Mouse (Mus musculus): ENCODE measurements around the gene Ehmt2.

The Ehmt2 gene

DNA sequence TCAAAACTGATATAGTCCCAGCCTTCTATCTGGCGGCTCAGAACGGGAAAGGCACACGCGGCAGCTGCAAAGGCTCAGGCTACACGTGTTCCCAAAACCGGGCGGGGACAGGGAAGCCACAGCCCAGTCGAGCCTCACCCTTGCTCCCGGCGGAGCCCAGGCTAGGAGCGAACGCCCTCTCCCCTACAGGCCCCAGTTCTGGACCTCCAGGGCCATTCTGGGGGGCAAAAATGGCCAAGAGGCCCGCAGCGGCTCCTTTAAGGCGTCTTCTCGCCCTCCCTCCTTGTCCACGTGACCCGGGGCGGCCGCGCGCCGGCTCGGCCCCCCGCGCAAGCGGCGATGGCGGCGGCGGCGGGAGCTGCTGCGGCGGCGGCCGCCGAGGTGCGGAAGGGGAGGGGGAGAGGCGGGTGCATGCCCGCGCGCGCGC is at the start of gene Ehmt2, which contains the start of gene C2:
Ehmt2 (plus strand) TSS at position 310 of the 427 bp plus-strand sequence.
C2 (minus strand) TSS at position 106 of the 427 bp plus-strand sequence.
- peak; percentile 82 for DNase-seq (ENCODE audit: low read depth, low spot score)

GRCm38 (mm10) chr17:34849722-34850516 is 48.4 kb upstream of the Ehmt2 start, which contains the start of the genes Skiv2l and Nelfe:
Gene Skiv2l, minus strand, starts transcription at chr17:34850210.
Gene Nelfe, plus strand, starts transcription at chr17:34850391.
- DNase-seq (ENCODE audit: low read depth, low spot score) = peak; percentile 98

DNA sequence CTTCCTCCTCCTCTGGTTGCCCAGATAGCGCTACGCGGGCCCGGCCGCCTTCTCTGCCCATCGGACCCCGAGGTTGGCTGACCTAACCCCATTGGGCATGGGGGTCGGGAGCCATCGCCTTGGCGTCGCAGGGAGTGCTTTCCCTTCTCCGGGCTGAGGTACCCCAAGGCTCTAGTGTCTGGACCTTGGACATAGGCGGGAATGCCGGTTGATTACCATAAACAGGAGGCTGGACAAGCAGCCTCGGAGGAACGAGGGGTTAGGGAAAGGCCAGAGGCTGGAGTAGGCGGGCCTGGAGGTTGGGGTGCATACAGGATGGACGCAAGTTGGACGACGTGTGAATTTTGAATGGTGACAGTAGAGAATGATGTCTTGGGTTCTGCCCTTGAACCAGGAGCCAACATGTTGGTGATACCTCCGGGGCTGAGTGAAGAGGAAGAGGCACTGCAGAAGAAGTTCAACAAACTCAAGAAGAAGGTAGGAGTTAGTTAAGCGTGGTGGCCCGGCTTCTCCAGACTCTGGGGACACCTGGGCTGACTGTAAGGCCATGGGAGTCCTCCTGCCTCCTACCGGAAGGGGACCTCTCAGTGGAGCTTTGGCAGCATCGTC is 47.6 kb upstream of the Ehmt2 start:
- no peak for DNase-seq (ENCODE audit: low read depth, low spot score)

DNA sequence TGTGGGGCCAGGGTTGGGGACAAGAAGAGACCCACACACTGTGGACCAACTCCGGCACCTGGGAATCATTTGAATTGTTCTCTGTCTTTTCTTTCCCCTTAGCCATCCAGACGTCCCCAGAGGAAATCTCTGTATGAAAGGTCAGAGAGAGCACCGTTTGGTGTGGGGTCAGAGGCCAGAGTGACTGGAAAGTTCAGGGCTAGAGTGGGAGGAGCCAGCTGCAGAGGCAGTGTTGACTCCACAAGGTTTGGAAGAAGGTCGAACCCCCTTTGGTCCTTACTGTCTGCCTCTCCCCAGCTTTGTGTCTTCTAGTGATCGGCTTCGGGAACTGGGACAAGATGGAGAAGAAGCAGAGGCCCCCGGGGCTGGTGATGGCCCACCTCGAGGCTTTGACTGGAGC is 44.8 kb upstream of the Ehmt2 start:
- no peak for DNase-seq (ENCODE audit: low read depth, low spot score)

- DNase-seq (ENCODE audit: low read depth, low spot score) = no peak
Measured at GRCm38 (mm10) chr17:34854761-34855160, 43.5 kb upstream of the Ehmt2 start.

GRCm38 (mm10) chr17:34855825-34856224 is 42.4 kb upstream of the Ehmt2 start:
- peak; percentile 54 for DNase-seq (ENCODE audit: low read depth, low spot score)

- no peak for DNase-seq (ENCODE audit: low read depth, low spot score)
Measured at GRCm38 (mm10) chr17:34858670-34859069, 39.6 kb upstream of the Ehmt2 start.

GRCm38 (mm10) chr17:34860514-34860913 is 37.8 kb upstream of the Ehmt2 start:
- DNase-seq (ENCODE audit: low read depth, low spot score) = no peak

- no peak for DNase-seq (ENCODE audit: low read depth, low spot score)
Measured at GRCm38 (mm10) chr17:34861704-34862415, 36.4 kb upstream of the Ehmt2 start.

GRCm38 (mm10) chr17:34862416-34863081 is 35.7 kb upstream of the Ehmt2 start, which contains the start of gene Cfb:
Gene Cfb, minus strand, starts transcription at chr17:34862518.
- DNase-seq (ENCODE audit: low read depth, low spot score) = no peak

DNA sequence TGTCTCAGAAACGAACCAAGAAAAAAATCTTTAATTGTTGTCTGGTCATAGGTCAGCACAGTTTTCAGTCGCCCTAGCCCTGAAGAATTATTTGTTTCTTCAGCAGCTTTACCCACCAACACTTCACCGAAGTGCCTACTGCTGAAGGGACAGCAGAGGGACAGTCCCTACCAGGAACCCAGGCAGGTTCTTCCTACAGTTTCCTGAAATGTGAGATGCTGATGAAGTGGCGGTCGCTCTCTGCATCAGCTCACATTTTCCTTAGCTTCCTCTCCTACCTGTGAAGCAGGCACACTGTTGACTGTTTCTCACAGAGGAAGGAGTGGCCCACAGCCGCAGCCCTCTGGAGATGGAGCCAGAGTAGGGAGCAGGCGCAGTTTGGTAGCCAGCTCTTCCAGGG is 32.3 kb upstream of the Ehmt2 start:
- no peak for DNase-seq (ENCODE audit: low read depth, low spot score)

- no peak for DNase-seq (ENCODE audit: low read depth, low spot score)
Measured at GRCm38 (mm10) chr17:34874321-34874720, 23.9 kb upstream of the Ehmt2 start.

DNA sequence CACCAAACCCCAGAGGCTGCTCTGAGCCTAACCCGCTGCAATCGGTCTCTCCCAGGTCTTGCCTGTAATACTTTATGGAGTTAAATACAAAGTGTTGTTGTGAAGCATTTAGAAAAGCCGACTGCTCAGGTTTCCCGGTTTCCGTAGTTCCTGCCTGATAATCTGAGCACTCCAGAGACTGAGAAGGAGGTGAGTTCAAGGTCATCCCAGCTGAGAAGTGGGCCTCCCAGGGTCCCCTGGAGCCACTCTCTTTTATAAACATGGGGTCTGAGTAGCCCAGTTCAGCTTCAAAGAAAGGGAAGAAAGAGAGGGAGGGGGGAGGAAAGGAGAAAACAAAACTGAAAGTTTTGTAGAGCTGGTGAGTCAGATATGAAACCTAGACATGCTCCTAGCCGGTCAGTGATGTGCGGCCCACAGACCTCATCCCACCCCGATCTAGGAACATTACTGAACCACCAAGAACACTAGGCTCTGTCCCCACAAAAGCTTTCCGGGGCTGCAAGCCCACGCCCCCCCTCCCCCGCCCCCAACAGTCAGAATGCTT is 18.9 kb upstream of the Ehmt2 start, which contains the start of gene Zbtb12:
Zbtb12 (plus strand) TSS at position 148 of the 544 bp plus-strand sequence.
- no peak for DNase-seq (ENCODE audit: low read depth, low spot score)

GRCm38 (mm10) chr17:34881166-34881565 is 17.1 kb upstream of the Ehmt2 start:
- no peak for DNase-seq (ENCODE audit: low read depth, low spot score)

DNA sequence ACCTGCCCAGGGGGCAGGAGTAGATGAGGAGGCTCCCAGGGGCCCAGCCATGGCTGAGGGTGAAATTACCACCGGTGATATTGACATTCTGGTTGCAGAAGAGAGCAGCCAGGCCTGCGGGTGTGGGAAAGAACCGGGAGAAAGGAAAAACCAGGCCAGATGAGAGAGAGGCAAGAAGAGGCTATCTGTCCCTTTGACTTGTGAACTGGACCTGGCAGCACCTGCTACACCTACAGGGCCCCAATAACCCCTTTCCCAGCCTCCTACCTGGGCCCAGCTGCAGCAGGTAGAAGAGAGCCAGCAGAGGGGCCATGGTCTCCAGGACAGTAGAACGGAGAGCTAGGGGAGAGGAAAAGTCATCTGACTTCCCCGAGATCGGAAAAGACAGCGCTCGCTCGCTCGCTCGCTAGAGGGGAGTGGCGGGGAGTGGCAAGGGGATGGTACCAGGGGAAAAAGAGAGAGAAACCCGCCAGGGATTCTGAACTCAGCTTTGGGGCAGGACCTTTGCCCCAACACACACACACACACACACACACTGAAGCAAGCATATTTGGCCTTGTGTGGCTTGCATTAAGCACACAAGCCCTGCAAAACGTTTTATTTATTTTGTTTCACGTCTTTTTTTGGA is 16.5 kb upstream of the Ehmt2 start, which contains the start of gene Gm20547:
Gm20547 (minus strand) TSS at position 360 of the 628 bp plus-strand sequence.
- no peak for DNase-seq (ENCODE audit: low read depth, low spot score)

GRCm38 (mm10) chr17:34883332-34883731 is 14.9 kb upstream of the Ehmt2 start:
- DNase-seq (ENCODE audit: low read depth, low spot score) = no peak

GRCm38 (mm10) chr17:34884704-34885103 is 13.6 kb upstream of the Ehmt2 start:
- DNase-seq (ENCODE audit: low read depth, low spot score) = no peak

GRCm38 (mm10) chr17:34885615-34886014 is 12.7 kb upstream of the Ehmt2 start:
- no peak for DNase-seq (ENCODE audit: low read depth, low spot score)

DNA sequence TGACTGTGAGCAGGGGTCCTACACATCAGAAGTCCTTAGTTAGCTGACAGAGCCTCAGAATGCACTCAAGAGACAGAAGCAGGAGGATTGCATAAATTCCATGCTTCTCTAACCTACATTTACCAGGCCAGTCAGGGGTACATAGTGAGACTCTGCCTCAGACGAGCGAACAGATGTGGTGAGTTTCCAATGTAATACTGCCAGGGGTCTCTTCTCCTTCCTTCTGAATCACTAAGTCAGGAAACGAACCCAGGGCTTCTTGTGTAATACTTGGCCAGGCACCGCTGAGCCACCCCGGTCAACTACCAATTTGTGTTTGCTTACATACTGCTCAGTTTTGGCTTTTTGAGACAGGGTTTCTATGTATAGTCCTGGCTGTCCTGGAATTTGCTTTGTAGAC is 10.3 kb upstream of the Ehmt2 start:
- no peak for DNase-seq (ENCODE audit: low read depth, low spot score)

GRCm38 (mm10) chr17:34890074-34890743 is 8.1 kb upstream of the Ehmt2 start:
- no peak for DNase-seq (ENCODE audit: low read depth, low spot score)

Data from mesoderm, embryonic 11.5 days (tissue).